Mouse (Mus musculus) 3T3-L1 (cell line): Measurements from ENCODE around the gene Stap2.

Experiments used
- DNase-seq: peaks from one replicate; pipeline ENCODE4 v3.0.0-alpha.2; 2015; ENCODE audit warnings: low read depth, low spot score

The Stap2 gene

DNA sequence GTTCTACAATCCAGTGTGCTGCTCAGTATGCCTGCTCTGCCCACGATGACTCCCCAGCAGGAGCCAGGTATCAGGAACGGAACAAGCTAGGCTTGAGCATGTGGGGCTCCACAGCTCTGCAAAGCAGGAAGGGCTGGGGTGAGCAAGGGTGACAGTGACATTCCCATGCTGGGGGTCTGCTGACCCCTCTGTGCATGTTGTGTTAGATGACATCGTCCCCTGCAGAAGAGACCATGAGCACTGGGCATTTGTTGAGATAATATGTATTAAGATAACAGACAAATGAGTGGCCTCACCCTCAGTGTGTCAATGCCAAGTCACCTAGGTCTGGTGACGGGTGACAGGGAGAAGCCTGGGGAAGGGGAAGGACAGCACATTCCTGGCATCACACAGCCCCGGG is 19.5 kb upstream of the Stap2 start:
- DNase-seq: no peak

- peak; percentile 84 for DNase-seq
Measured at GRCm38 (mm10) chr17:56024476-56024875, 19.1 kb upstream of the Stap2 start.

GRCm38 (mm10) chr17:56023386-56023785 is 18.0 kb upstream of the Stap2 start:
- DNase-seq: no peak

DNA sequence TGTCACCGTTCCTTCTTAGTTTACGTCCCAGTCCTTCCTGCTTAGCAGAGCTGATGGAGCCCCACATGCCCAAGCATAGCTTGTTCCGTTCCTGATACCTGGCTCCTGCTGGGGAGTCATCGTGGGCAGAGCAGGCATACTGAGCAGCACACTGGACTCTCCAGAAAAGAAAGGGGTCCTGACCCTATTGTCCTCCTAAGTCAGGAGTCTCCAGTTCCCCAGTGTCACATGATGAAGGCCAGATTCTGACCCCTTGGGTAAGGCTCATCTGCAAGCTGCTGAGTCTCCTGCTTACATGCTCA is 17.6 kb upstream of the Stap2 start:
- DNase-seq: no peak

DNA sequence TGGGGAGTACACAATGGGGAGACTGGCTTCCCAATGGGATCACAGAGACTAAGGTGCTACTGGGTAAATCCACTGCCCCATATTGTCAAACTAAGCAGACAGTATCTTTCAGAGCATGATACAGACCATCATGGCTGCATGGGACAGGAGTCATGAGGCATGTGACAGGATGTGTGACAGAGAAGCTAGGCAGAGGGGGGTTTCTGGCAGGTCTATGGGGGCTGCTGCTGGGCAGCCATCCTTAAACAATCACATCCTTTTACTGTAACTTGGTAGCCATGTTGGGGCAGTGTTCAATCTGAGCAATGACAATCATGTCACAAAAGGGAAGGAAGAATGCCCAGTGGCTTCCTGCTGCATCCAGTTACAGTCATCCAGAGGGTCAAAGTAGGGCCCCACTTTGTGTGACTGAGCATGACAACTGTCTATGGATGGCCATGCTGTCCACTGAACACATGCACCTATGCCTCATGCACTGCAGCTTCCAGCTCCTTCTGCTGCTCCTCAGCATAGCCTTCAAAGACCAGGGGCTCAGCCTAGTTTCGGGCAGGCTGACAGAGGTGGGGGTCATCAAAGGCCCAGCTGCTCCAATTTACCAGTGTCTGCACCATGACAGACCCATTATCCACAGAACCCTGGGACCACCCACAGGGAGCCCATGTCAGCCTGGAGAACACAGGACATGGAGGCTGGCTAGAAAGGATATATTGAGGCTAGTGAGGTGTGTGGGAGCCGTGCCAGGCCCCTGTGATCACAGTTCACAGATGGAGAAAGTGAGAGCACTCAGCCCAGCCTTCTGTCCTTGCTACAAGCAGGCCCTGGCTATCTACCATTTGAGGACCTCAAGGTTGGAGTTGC is 17.0 kb upstream of the Stap2 start:
- no peak for DNase-seq

DNA sequence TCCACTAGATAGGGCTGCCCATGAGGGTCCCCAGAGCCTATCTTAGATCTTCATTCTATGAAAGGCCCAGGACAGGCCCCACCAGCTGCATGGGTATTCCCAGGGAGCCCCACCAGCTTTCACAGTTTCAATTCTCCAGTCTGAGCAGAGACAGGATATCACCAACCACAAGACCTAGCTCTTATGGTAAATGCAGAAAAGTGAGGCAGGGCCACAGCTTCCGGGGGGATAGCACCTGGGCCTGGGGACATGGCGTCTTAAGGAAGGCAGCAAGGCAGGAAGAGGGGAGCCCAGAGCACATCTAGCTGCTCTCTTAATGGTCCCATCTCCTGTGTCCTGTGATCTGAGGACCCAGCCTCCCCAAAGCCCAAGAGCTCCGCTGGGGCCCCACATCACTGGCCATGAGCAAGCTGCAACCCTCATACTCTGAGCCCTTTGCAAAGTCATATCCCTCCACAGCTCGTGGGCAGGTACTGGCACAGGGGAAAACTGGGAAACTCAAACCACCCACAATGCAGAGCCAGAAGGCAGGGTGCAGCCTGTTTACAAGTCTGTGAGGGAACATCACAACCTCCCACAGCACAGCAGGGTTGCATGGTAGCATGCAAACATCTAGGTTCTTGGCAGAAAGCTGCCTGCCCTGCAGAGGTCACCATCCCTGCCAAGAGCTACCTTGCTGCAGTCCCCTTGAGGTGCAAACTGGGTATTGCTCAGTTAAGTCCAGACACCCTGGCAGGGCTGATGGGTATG is 16.0 kb upstream of the Stap2 start:
- DNase-seq: no peak

DNA sequence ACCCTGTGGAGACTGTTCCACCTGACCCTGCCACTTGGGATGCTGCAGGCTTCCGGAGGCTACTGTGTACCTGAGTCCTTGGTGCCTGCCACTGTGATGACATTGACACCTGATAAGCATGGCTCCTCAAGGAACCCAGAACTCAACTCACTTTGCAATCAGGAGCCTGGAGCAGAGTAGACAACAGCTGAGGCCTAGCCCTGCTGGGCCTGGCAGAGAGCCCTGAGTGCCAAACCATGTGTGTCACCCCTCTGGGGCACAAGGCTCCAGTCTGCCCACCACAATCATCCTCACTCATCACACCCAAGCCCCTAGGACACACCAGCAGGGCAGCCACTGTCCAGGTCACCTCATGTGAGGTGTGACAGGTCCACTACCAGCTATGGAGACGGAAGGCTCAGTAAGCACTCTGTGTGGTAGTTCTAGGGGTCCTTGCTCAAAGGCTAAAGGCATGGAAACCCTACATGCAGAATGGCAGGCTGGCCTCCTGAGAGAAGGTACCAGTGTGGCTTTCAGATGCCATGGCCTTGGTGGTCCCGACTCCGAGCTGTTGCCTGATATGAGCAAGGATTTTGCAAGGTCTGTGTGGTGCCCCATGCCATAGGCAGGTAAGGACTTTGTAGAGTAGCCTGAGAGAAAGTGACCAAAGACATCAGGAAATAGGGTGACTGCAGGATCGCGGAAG is 15.2 kb upstream of the Stap2 start:
- DNase-seq: no peak

DNA sequence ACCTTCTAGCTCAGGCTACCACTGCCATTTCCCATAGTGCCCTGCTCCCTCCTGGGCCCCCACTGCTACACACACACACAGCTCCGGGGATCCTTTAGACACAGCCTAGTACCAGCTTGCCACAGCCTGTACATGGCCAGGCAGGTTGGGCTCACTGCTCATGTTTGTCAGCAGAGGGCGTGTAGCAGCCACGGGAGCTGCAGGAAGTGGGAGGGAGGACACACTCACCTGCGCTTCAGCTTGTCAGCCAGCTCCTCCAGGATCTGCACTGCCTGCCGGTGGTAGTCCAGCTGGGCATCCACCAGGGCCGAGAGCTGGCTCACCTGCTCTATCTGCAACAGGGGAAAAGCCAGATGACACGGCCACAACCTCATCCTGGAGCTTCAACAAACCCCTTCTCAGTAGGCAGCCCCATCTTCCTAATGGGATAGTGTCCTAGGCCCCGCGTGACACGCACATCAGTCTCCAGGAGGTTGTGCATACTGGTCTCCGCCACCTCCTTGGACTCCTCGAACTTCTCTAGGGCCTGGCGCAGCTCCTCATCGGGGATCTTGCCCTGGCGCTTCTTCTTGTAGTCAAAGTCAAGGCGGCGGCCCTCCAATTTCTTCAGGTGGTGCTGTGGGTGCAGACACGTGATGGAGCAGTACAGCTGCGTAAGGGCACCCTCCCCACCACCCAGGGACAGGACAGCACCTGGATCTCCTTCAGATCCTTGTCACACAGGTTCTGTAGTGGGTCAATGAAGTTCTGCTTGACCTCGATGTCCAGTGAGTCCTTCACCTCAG is 13.2 kb upstream of the Stap2 start:
- DNase-seq: peak; percentile 52

- DNase-seq: no peak
Measured at GRCm38 (mm10) chr17:56017848-56018247, 12.5 kb upstream of the Stap2 start.

- peak; percentile 23 for DNase-seq
Measured at GRCm38 (mm10) chr17:56016793-56017785, 11.7 kb upstream of the Stap2 start.

- DNase-seq: no peak
Measured at GRCm38 (mm10) chr17:56016382-56016781, 11.0 kb upstream of the Stap2 start.

DNA sequence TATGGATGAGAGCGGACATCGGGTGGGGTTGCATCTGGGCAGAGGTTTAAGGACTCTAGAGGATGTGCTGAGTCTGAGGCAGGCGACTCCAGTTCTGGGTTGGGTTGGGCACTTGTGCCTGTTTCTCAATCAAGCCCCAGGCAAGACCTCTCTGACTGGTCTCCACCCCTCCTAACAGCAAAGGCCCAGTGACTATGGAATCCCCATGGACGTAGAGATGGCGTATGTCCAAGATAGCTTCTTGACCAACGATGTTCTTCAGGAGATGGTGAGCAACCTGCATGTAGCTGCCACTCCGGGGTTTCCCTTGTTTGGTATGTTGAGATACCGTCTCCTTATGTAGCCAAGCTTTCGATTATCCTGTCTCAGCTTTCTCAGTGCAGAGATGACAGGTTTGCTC is 9.9 kb upstream of the Stap2 start:
- DNase-seq: peak; percentile 57

GRCm38 (mm10) chr17:56011441-56011840 is 6.1 kb upstream of the Stap2 start:
- no peak for DNase-seq

- DNase-seq: peak; percentile 86
Measured at GRCm38 (mm10) chr17:56010681-56011080, 5.3 kb upstream of the Stap2 start.

DNA sequence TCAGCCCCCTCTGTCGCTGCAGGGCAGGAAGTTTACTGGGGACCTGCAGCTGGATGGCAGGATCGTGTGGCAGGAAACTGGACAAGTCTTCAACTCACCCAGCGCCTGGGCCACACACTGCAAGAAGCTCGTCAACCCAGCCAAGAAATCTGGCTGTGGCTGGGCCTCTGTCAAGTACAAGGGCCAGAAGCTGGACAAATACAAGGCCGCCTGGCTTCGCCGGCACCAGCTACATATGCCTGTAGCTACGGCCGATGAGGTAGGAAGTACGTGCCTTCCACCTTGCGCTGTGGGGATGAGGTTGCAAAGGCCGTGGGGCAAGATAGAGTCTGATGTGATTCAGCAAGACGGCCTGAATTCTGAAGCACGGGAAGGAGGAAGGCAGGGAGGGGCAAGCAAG is 4.9 kb upstream of the Stap2 start:
- peak; percentile 33 for DNase-seq

- no peak for DNase-seq
Measured at GRCm38 (mm10) chr17:56009962-56010240, 4.5 kb upstream of the Stap2 start.

GRCm38 (mm10) chr17:56009088-56009961 is 3.9 kb upstream of the Stap2 start:
- peak; percentile 90 for DNase-seq

DNA sequence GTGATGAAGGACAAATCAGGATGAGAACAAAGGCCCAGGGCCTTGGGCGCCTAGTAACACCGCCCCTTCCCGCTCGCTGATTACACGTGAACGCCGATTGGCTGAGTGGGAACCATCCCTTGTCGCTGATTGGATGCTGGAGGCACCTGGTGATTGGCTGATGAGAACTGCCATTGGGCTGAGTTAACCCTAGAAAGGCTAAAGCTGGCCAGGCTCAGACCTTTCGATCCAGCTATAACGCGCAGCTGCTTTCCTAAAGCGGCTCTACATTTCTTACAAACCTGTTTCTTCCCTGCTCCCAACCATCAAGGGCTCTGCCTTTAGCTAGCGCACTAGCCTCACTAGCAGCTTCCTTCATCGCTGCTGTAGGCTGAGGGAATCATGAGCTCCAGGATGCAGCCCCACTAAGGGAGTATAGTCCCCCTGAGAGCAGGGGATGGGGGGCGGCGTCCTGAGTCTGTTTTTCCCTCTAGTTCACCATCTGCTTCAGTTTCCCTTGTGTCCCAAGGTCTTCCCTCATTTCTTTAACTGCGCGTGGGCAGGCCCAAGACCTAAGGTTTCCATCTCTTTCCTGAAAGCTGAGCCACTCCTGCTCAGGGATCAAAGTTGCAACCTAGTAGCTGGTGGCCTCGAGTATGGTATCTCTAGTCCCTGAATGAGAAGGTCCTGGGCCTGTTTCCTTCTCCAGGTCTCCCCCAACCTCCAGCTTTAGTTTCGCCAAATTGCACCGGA is 3.1 kb upstream of the Stap2 start:
- DNase-seq: peak; percentile 99
